Mouse (Mus musculus) spleen, adult 2 months (tissue): ENCODE data around the gene Rnf34.

Source experiments
- CTCF ChIP-seq: fragments of 200-500 bp; IDR thresholded peaks from 2 replicates; pipeline ENCODE4 v1.5.1; 2011; ENCODE audit warnings: mild to moderate bottlenecking, inconsistent platforms; ENCODE audit not compliant: insufficient read depth, insufficient read length, insufficient replicate concordance; ENCODE audit errors: extremely low read depth
- POLR2A ChIP-seq: fragments of 200-500 bp; IDR thresholded peaks from 2 replicates; pipeline ENCODE4 v1.6.1; 2011; ENCODE audit warnings: low read depth, low read length, inconsistent platforms

DNA sequence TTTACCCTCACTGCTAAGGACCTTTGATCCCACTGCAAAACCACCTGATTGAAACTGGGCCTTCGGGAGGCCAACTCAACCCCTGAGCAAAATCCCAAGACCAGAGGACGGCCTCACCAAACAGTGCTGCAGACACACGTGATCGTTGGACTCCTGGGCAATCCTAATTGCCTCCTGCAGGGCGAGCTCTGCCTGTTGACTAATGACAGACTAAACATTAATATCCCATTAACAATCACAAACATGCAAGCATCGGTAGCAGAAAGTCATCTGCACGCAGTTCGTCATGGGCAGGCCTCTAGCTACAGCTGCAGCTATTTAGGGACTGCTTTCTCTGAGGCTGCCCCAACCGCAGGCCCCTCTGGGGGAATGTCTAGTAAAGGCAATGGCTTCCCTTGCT lies 47.1 kb upstream of the Rnf34 start:
- TF ChIP-seq POLR2A (no peak), CTCF (no peak)
